In the genomic region with DNA sequence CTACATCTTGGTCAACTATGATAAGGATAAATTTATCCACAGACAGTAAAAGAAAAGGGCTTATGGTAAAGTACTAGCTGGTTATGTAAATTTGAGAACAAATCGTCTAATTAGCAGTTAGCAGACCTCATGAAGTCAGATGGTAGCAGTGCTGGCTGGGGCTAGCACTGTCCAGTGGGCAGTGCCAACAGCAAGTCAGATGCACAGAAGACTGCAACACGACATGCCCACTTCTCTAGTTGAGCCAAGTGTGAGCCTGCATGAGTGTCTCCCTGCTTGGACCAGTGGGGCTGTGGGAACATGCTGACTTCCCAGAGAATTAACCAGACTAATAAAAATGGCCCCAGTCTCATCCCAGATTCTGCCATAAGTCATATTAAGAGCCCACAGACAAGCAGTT, we compare ENCODE assay signal across 22 mouse cellular contexts. TPM values are rescaled to one million over a fixed set of nuclear protein-coding genes. Genes with fewer than 3 reads are reported as not detected.
DNase-seq lines count a peak whose midpoint lies in the region; ATAC-seq and TF ChIP-seq lines count a peak whose summit lies in the region.
"Had no signal": no experiment of that assay in that cellular context is flagged by ENCODE, and none has a peak within 500 bp of the region (broad histone marks: within the 10 kb centered on the region; RNA-seq: fewer than 3 reads in every experiment).

No protein-coding gene starts in this region.

- no peaks in the 10 kb centered on the region for H3K36me3 ChIP-seq in heart, embryonic 11.5 days (ENCODE audit: control insufficient read depth, insufficient read depth, low read length)
- H3K36me3 ChIP-seq in heart, embryonic 12.5 days: no peaks in the 10 kb centered on the region
- H3K36me3 ChIP-seq in hindbrain, postnatal 0 days (ENCODE audit: insufficient read depth, low read length): no peaks in the 10 kb centered on the region
- no peaks in the 10 kb centered on the region for H3K36me3 ChIP-seq in hindbrain, embryonic 10.5 days
- H3K36me3 ChIP-seq in forebrain, embryonic 16.5 days (ENCODE audit: control insufficient read depth, insufficient read depth): no peaks in the 10 kb centered on the region
- H3K36me3 ChIP-seq: embryonic facial prominence, embryonic 12.5 days; hindbrain, embryonic 13.5 days; limb, embryonic 12.5 days; midbrain, embryonic 15.5 days; neural tube, embryonic 12.5 days had no signal

- ATAC-seq in heart, embryonic 11.5 days (replicated peaks; ENCODE audit: insufficient number of reproducible peaks, low FRiP score, low TSS enrichment): no peak
- ATAC-seq in heart, embryonic 12.5 days (ENCODE audit: insufficient number of reproducible peaks, low FRiP score): no peak
- ATAC-seq in hindbrain, postnatal 0 days: peak; percentile 71
- ATAC-seq in forebrain, embryonic 16.5 days: peak; percentile 60
- ATAC-seq: liver, embryonic 12.5 days had no signal

- H3K4me1 ChIP-seq in heart, embryonic 11.5 days (ENCODE audit: control insufficient read depth, insufficient read depth, low read length): peaks cover 14% of the 10 kb centered on the region; the same call in 1 of the 2 replicates
- H3K4me1 ChIP-seq in heart, embryonic 12.5 days (replicated peaks): peaks cover 45% of the 10 kb centered on the region
- peaks cover 12% of the 10 kb centered on the region; the same call in 1 of the 2 replicates for H3K4me1 ChIP-seq in hindbrain, postnatal 0 days (ENCODE audit: insufficient read depth, low read length)
- H3K4me1 ChIP-seq in hindbrain, embryonic 10.5 days (replicated peaks): peaks cover 18% of the 10 kb centered on the region
- H3K4me1 ChIP-seq in forebrain, embryonic 16.5 days (replicated peaks; ENCODE audit: control insufficient read depth, insufficient read depth, low read length): no peaks in the 10 kb centered on the region; the same call in none of the 2 replicates
- H3K4me1 ChIP-seq: midbrain, embryonic 15.5 days had no signal

- WGBS in heart, embryonic 11.5 days (ENCODE audit: insufficient replicate concordance): 77% methylated on average over 2 of the region's 2 CpGs
- 75% methylated on average over 2 of the region's 2 CpGs for WGBS in heart, embryonic 12.5 days
- WGBS in hindbrain, postnatal 0 days: 49% methylated on average over 2 of the region's 2 CpGs
- 83% methylated on average over 2 of the region's 2 CpGs for WGBS in hindbrain, embryonic 10.5 days
- 54% methylated on average over 2 of the region's 2 CpGs for WGBS in forebrain, embryonic 16.5 days

- peak; percentile 38 to 52 for DNase-seq in cerebellum, postnatal 10 days
- DNase-seq in cerebellum, adult 9-11 months: no peak
- peak; percentile 13 for DNase-seq in hindbrain, postnatal 0 days (ENCODE audit: low spot score)
- DNase-seq in hindbrain, embryonic 10.5 days (ENCODE audit: low spot score): no peak
- no peak for DNase-seq in lung, adult 18-20 months
- DNase-seq: cerebellum, adult 8-10 months; gastrocnemius, postnatal 36 days; kidney, postnatal 36 days; right cerebral cortex, postnatal 14 days; spleen, adult 18-20 months; thymus, postnatal 25 days had no signal

- H3K27ac ChIP-seq in heart, embryonic 11.5 days (ENCODE audit: low read depth, low read length): peak overlapping the region; percentile 55; the same call in 1 of the 2 replicates
- no peak overlapping the region for H3K27ac ChIP-seq in heart, embryonic 12.5 days (ENCODE audit: poor library complexity, severe bottlenecking)
- no peak overlapping the region for H3K27ac ChIP-seq in hindbrain, postnatal 0 days
- H3K27ac ChIP-seq in hindbrain, embryonic 10.5 days: no peak overlapping the region
- no peak overlapping the region for H3K27ac ChIP-seq in forebrain, embryonic 16.5 days (ENCODE audit: low read length)
- H3K27ac ChIP-seq: embryonic facial prominence, embryonic 12.5 days; hindbrain, embryonic 13.5 days; limb, embryonic 12.5 days; midbrain, embryonic 15.5 days; neural tube, embryonic 12.5 days had no signal

- H3K9ac ChIP-seq in heart, embryonic 11.5 days (ENCODE audit: low read depth, low read length): no peak overlapping the region
- no peak overlapping the region for H3K9ac ChIP-seq in heart, embryonic 12.5 days
- no peak overlapping the region for H3K9ac ChIP-seq in hindbrain, postnatal 0 days (replicated peaks; ENCODE audit: low read length)
- H3K9ac ChIP-seq in forebrain, embryonic 16.5 days (replicated peaks; ENCODE audit: low read depth, low read length): no peak overlapping the region
- H3K9ac ChIP-seq: embryonic facial prominence, embryonic 12.5 days; hindbrain, embryonic 13.5 days; limb, embryonic 12.5 days; liver, embryonic 12.5 days; lung, embryonic 14.5 days; midbrain, embryonic 15.5 days; neural tube, embryonic 12.5 days had no signal

- no peak overlapping the region for H3K4me3 ChIP-seq in heart, embryonic 11.5 days (ENCODE audit: low read depth, low read length)
- H3K4me3 ChIP-seq in heart, embryonic 12.5 days: no peak overlapping the region
- H3K4me3 ChIP-seq in hindbrain, postnatal 0 days (ENCODE audit: low read length): no peak overlapping the region
- no peak overlapping the region for H3K4me3 ChIP-seq in hindbrain, embryonic 10.5 days
- no peak overlapping the region for H3K4me3 ChIP-seq in forebrain, embryonic 16.5 days (replicated peaks; ENCODE audit: low read length)
- H3K4me3 ChIP-seq: embryonic facial prominence, embryonic 12.5 days; hindbrain, embryonic 13.5 days; limb, embryonic 12.5 days; liver, embryonic 12.5 days; midbrain, embryonic 15.5 days; neural tube, embryonic 12.5 days had no signal

- H3K9me3 ChIP-seq in heart, embryonic 11.5 days (replicated peaks; ENCODE audit: control insufficient read depth, low read length): no peaks in the 10 kb centered on the region
- H3K9me3 ChIP-seq in heart, embryonic 12.5 days (replicated peaks): no peaks in the 10 kb centered on the region
- no peaks in the 10 kb centered on the region for H3K9me3 ChIP-seq in hindbrain, postnatal 0 days (ENCODE audit: low read length)
- H3K9me3 ChIP-seq in hindbrain, embryonic 10.5 days: no peaks in the 10 kb centered on the region
- no peaks in the 10 kb centered on the region for H3K9me3 ChIP-seq in forebrain, embryonic 16.5 days (ENCODE audit: control insufficient read depth, low read length)
- H3K9me3 ChIP-seq: embryonic facial prominence, embryonic 12.5 days; hindbrain, embryonic 13.5 days; limb, embryonic 12.5 days; liver, embryonic 12.5 days; megakaryocyte, embryonic 14.5 days; midbrain, embryonic 15.5 days; neural tube, embryonic 12.5 days had no signal

- H3K27me3 ChIP-seq in heart, embryonic 11.5 days (ENCODE audit: control insufficient read depth, insufficient read depth, low read length): no peaks in the 10 kb centered on the region
- no peaks in the 10 kb centered on the region for H3K27me3 ChIP-seq in heart, embryonic 12.5 days (replicated peaks)
- no peaks in the 10 kb centered on the region for H3K27me3 ChIP-seq in hindbrain, postnatal 0 days (ENCODE audit: insufficient read depth, low read length)
- no peaks in the 10 kb centered on the region for H3K27me3 ChIP-seq in hindbrain, embryonic 10.5 days (ENCODE audit: insufficient read depth, poor library complexity, severe bottlenecking)
- H3K27me3 ChIP-seq in forebrain, embryonic 16.5 days (replicated peaks; ENCODE audit: control insufficient read depth, insufficient read depth, low read length): no peaks in the 10 kb centered on the region
- H3K27me3 ChIP-seq: embryonic facial prominence, embryonic 12.5 days; hindbrain, embryonic 13.5 days; limb, embryonic 12.5 days; liver, embryonic 12.5 days; megakaryocyte, embryonic 14.5 days; midbrain, embryonic 15.5 days; neural tube, embryonic 12.5 days had no signal

- no peak for TF ChIP-seq CTCF in hindbrain, postnatal 0 days (IDR thresholded peaks at IDR 0.05; ENCODE audit: low read depth)

- H3K4me2 ChIP-seq in heart, embryonic 11.5 days: no peak overlapping the region
- H3K4me2 ChIP-seq in heart, embryonic 12.5 days: no peak overlapping the region
- H3K4me2 ChIP-seq in hindbrain, postnatal 0 days (ENCODE audit: low read depth, low read length): no peak overlapping the region
- no peak overlapping the region for H3K4me2 ChIP-seq in forebrain, embryonic 16.5 days (ENCODE audit: low read length)
- H3K4me2 ChIP-seq: embryonic facial prominence, embryonic 12.5 days; hindbrain, embryonic 13.5 days; limb, embryonic 12.5 days; liver, embryonic 12.5 days; lung, embryonic 14.5 days; midbrain, embryonic 15.5 days; neural tube, embryonic 12.5 days had no signal

RNA-seq across cellular contexts. Expression of gene Serinc5, which starts 41.6 kb away (rescaled TPM):
- 9.9 and 13.4 TPM in 2 replicates for polyA plus RNA-seq in heart, embryonic 11.5 days (2014; fragmentation: Nextera tagmentation; extraction: Ambion mirVana)
- polyA plus RNA-seq in heart, embryonic 12.5 days (2016; fragmentation: Nextera tagmentation; extraction: Ambion mirVana): 15.2 and 15.4 TPM in 2 replicates
- total RNA-seq in hindbrain, postnatal 0 days (2014; rRNA removed): 42.8 and 52.5 TPM in 2 replicates
- polyA plus RNA-seq in hindbrain, postnatal 0 days (2015; fragmentation: Nextera tagmentation; extraction: Ambion mirVana): 14.3 and 14.8 TPM in 2 replicates
- 10.6 and 13.3 TPM in 2 replicates for polyA plus RNA-seq in hindbrain, embryonic 10.5 days (2016; fragmentation: Nextera tagmentation; extraction: Ambion mirVana)
- polyA plus RNA-seq in forebrain, embryonic 16.5 days (2015; fragmentation: Nextera tagmentation; extraction: Ambion mirVana): 21.6 and 28.8 TPM in 2 replicates

Comparison
In these comparisons a context has a peak if more than half of its experiments do, and no peak if none do; other contexts are left out.
1. DNase-seq: peak in cerebellum, postnatal 10 days (2 of 2) and hindbrain, postnatal 0 days (single experiment); none in cerebellum, adult 9-11 months (single experiment), hindbrain, embryonic 10.5 days (single experiment) and lung, adult 18-20 months (0 of 2).
2. ATAC-seq: peak in hindbrain, postnatal 0 days (single experiment) and forebrain, embryonic 16.5 days (single experiment); none in heart, embryonic 11.5 days (single experiment) and heart, embryonic 12.5 days (single experiment).